Mouse (Mus musculus) lung, adult 10 weeks (tissue): Measurements from ENCODE around the gene Spdl1. TPM values are rescaled to one million over a fixed set of nuclear protein-coding genes. Genes with fewer than 3 reads are reported as not detected.

ENCODE experiments used
- polyA plus RNA-seq: library from polyadenylated mRNA; stranded (reverse); fragments of 350-450 nt; fragmentation: Illumina TruSeq; extraction: RNeasy Lipid Tissue Mini Kit (QIAGEN cat#74804); gene quantifications from one replicate; pipeline ENCODE4 v1.2.3, GENCODE M21; 2014; ENCODE audit warnings: low read depth, low replicate concordance; ENCODE audit not compliant: insufficient read depth

Spdl1 gene
- polyA plus RNA-seq, result 0.53 TPM

DNA sequence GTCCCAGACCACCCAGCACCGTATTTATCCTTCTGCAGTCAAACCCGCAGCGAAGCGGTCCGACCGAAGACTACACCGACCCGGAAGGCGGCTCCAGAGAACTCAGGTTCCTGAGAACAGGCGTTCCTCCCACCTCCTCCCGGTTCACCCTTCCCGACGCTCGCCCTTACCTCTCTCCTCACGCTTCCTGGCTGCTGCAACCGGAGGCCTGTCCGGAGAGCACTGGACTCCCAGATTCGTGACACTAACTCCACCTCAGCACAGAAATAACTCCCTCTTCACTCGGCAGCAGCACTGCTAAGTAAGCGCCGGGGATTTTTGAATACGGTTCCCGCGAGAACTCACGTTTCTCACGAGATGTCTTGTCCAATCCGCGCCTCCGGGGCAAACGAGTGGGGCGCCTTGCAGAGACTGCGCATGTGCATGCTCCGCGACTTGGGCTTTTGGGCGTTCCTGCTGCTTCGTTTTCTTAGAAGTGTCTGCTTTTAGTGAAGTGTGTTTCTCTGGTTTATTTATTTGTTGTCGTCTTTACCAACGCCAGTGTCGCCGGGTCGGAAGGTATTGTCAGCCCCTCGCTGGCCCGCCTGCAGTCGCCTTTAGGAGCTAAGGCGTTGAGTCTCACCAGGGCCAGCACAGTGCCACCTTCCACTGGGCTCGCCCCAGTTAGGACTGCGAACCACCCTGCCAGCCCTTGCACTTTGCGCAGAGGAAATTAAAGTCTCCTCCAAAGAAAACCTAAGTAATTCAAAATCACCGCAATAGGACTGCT lies at the start of gene Spdl1:
Gene Spdl1, minus strand, starts transcription at position 324 of the 769 bp plus-strand sequence.

DNA sequence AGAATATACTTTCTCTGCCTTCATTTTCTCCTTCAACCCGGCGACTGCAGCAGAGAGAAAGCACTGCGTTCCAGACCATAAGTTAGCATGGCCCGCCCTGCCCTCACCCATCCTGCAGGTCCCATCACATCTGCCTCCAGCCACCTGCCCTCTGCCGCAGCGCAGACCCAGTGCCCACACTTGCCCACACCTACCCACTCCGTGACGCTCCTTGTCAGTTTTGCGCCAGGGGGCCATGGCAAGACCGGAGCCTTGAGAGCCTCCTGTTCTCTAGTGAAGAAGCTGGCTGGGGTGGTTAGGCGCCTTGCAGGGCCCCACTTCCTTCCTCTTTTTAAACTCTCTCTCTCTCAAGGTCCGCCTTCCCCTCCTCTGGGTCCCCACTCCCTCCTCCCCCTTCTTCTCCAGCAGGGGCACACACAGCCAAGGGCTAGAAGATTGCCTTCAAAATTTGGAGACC lies 49.8 kb downstream of the Spdl1 start, which contains the start of gene Dock2:
Gene Dock2, minus strand, starts transcription at position 306 of the 457 bp plus-strand sequence.

Other genes starting within 250 kb of the Spdl1 start
- gene Dock2, start 49.7 kb downstream of the Spdl1 start, polyA plus RNA-seq, result 6.7 TPM